Mouse (Mus musculus) liver, embryonic 15.5 days (tissue): Measurements from ENCODE around the gene Strap. TPM values are rescaled to one million over a fixed set of nuclear protein-coding genes. Genes with fewer than 3 reads are reported as not detected.

Experiments
- ATAC-seq: fragments of 200-750 bp; cut with Nextera tagmentation; 2 replicates; pipeline ENCODE4 v1.8.0; 2017; ENCODE audit warnings: moderate number of reproducible peaks, mild to moderate bottlenecking, moderate library complexity; ENCODE audit not compliant: insufficient read depth
- H3K27ac ChIP-seq: fragments of 300-500 bp; sonication (generic); replicated peaks from 2 replicates; pipeline ENCODE4 v1.5.1; 2015; ENCODE audit warnings: mild to moderate bottlenecking, inconsistent platforms
- H3K27me3 ChIP-seq: fragments of 300-500 bp; sonication (generic); 2 replicates; pipeline ENCODE4 v1.6.1; 2015; ENCODE audit warnings: mild to moderate bottlenecking, inconsistent platforms
- H3K36me3 ChIP-seq: fragments of 300-500 bp; sonication (generic); replicated peaks from 2 replicates; pipeline ENCODE4 v1.6.1; 2015; ENCODE audit warnings: moderate library complexity, mild to moderate bottlenecking, inconsistent platforms
- H3K4me1 ChIP-seq: fragments of 300-500 bp; sonication (generic); replicated peaks from 2 replicates; pipeline ENCODE4 v1.6.1; 2015; ENCODE audit warnings: inconsistent platforms
- H3K4me2 ChIP-seq: fragments of 300-500 bp; sonication (generic); 2 replicates; pipeline ENCODE4 v1.6.1; 2015; ENCODE audit warnings: moderate library complexity, mild to moderate bottlenecking, inconsistent platforms
- H3K4me3 ChIP-seq: fragments of 300-500 bp; sonication (generic); replicated peaks from 2 replicates; pipeline ENCODE4 v1.5.1; 2015; ENCODE audit warnings: mild to moderate bottlenecking, inconsistent platforms
- H3K9ac ChIP-seq: fragments of 300-500 bp; sonication (generic); 2 replicates; pipeline ENCODE4 v1.6.1; 2015; ENCODE audit warnings: moderate library complexity, mild to moderate bottlenecking, inconsistent platforms
- H3K9me3 ChIP-seq: fragments of 300-500 bp; sonication (generic); replicated peaks from 2 replicates; pipeline ENCODE4 v1.6.1; 2016; ENCODE audit warnings: inconsistent platforms
- WGBS: fragments of 180-500 bp; shearing (Covaris S2); methylation state at CpG from one replicate; pipeline ENCODE4 v1.1.7; 2015; ENCODE audit warnings: mixed read lengths; ENCODE audit not compliant: insufficient replicate concordance; 5-methylcytosine and 5-hydroxymethylcytosine counted together
- polyA plus RNA-seq: library from polyadenylated mRNA; unstranded; fragments of >200 nt; fragmentation: Nextera tagmentation; extraction: Ambion mirVana; gene quantifications from 2 replicates; pipeline ENCODE4 v1.2.1, GENCODE M21; 2015

Gene Strap
- polyA plus RNA-seq, 1 experiment from 2014 or later = 72.9 TPM

- H3K36me3 ChIP-seq = 0 out of 2 replicates have a peak, but pooled peaks cover 18% of the 10 kb centered on the region
- WGBS = 76% methylated on average over 8 of the region's 8 CpGs
- no peaks in the 10 kb centered on the region for H3K27me3 ChIP-seq
- no peaks in the 10 kb centered on the region for H3K9me3 ChIP-seq
- no peaks in the 10 kb centered on the region for H3K4me1 ChIP-seq
- ATAC-seq = no peak
- H3K9ac ChIP-seq = no peak overlapping the region
- no peak overlapping the region for H3K4me3 ChIP-seq
- no peak overlapping the region for H3K27ac ChIP-seq
- H3K4me2 ChIP-seq = no peak overlapping the region
These were observed 42.1 kb downstream of the Strap start for GRCm38 (mm10) chr6:137776981-137777380.

- no peaks in the 10 kb centered on the region for H3K9me3 ChIP-seq
- H3K27me3 ChIP-seq = no peaks in the 10 kb centered on the region
- ATAC-seq = no peak
- 63% methylated on average over 7 of the region's 7 CpGs for WGBS
- 0 out of 2 replicates have a peak, but pooled peaks cover 16% of the 10 kb centered on the region for H3K36me3 ChIP-seq
- H3K4me2 ChIP-seq = no peak overlapping the region
- H3K27ac ChIP-seq = no peak overlapping the region
- H3K9ac ChIP-seq = no peak overlapping the region
- H3K4me3 ChIP-seq = no peak overlapping the region
- H3K4me1 ChIP-seq = no peaks in the 10 kb centered on the region
These were observed 49.2 kb downstream of the Strap start for GRCm38 (mm10) chr6:137783899-137784637.

- 48% methylated on average over 9 of the region's 9 CpGs for WGBS
- Histone ChIP-seq H3K27ac (no peak overlapping the region), H3K9me3 (no peaks in the 10 kb centered on the region), H3K4me3 (no peak overlapping the region), H3K27me3 (no peaks in the 10 kb centered on the region), H3K4me1 (no peaks in the 10 kb centered on the region), H3K36me3 (0 out of 2 replicates have a peak, but pooled peaks cover 8% of the 10 kb centered on the region), H3K4me2 (no peak overlapping the region), H3K9ac (no peak overlapping the region)
- ATAC-seq = no peak
These were observed 54.2 kb downstream of the Strap start for GRCm38 (mm10) chr6:137788976-137789590.

- no peaks in the 10 kb centered on the region for H3K9me3 ChIP-seq
- H3K4me1 ChIP-seq = no peaks in the 10 kb centered on the region
- no peak overlapping the region for H3K4me3 ChIP-seq
- no peak overlapping the region for H3K27ac ChIP-seq
- 49% methylated on average over 2 of the region's 2 CpGs for WGBS
- no peak for ATAC-seq
- no peak overlapping the region for H3K4me2 ChIP-seq
- H3K27me3 ChIP-seq = no peaks in the 10 kb centered on the region
- no peak overlapping the region for H3K9ac ChIP-seq
- H3K36me3 ChIP-seq = 0 out of 2 replicates have a peak, but pooled peaks cover 8% of the 10 kb centered on the region
These were observed 54.8 kb downstream of the Strap start for GRCm38 (mm10) chr6:137789658-137790057.

GRCm38 (mm10) chr6:137795494-137795893, 60.6 kb downstream of the Strap start:
- no peak for ATAC-seq
- H3K27ac ChIP-seq = no peak overlapping the region
- 28% methylated on average over 2 of the region's 2 CpGs for WGBS
- H3K36me3 ChIP-seq = peaks cover 20% of the 10 kb centered on the region
- no peak overlapping the region for H3K4me3 ChIP-seq
- H3K4me2 ChIP-seq = no peak overlapping the region
- H3K27me3 ChIP-seq = no peaks in the 10 kb centered on the region
- no peaks in the 10 kb centered on the region for H3K9me3 ChIP-seq
- H3K4me1 ChIP-seq = no peaks in the 10 kb centered on the region
- no peak overlapping the region for H3K9ac ChIP-seq

- Histone ChIP-seq H3K36me3 (peaks cover 19% of the 10 kb centered on the region), H3K9me3 (no peaks in the 10 kb centered on the region), H3K4me2 (no peak overlapping the region), H3K9ac (no peak overlapping the region), H3K27me3 (no peaks in the 10 kb centered on the region), H3K27ac (no peak overlapping the region), H3K4me3 (no peak overlapping the region), H3K4me1 (no peaks in the 10 kb centered on the region)
- no peak for ATAC-seq
- WGBS = 68% methylated on average over 29 of the region's 29 CpGs
These were observed 62.0 kb downstream of the Strap start for GRCm38 (mm10) chr6:137796596-137797567.

- Histone ChIP-seq H3K4me1 (no peaks in the 10 kb centered on the region), H3K27ac (no peak overlapping the region), H3K4me2 (no peak overlapping the region), H3K27me3 (no peaks in the 10 kb centered on the region), H3K9me3 (no peaks in the 10 kb centered on the region), H3K36me3 (peaks cover 22% of the 10 kb centered on the region), H3K4me3 (no peak overlapping the region), H3K9ac (no peak overlapping the region)
- WGBS = 80% methylated on average over 9 of the region's 9 CpGs
- ATAC-seq = no peak
These were observed 64.4 kb downstream of the Strap start for GRCm38 (mm10) chr6:137799253-137799652.

Other genes with a start within 250 kb of the Strap start
- gene Eps8, start 80.2 kb upstream of the Strap start, polyA plus RNA-seq = 2.5 and 3.8 TPM in 2 replicates
- gene Dera, start 19.5 kb downstream of the Strap start, polyA plus RNA-seq = 39.9 and 41.0 TPM in 2 replicates